15 mouse cellular contexts compared by ENCODE assay signal in the genomic region with DNA sequence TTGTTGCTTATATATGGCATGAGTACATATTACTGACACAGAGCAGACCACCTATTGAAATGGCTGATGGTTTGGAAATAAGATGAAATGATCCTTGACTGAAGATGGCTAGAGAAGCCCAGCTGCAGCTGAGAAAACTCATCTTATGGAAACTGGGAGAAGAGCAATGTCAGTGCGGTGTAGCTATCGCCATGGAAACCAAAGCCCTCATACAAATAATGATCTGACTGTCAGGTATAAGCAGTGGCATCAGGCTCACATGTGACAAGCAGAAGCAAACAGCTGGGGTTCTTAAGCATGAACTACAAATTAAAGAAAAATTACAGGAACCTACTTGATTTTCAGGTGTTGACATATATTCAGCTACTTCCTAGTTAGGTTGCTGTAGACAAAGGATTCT.
DNase-seq lines count a peak whose midpoint lies in the region; ATAC-seq and TF ChIP-seq lines count a peak whose summit lies in the region.
"Had no signal": no experiment of that assay in that cellular context is flagged by ENCODE, and none has a peak within 500 bp of the region (broad histone marks: within the 10 kb centered on the region; RNA-seq: fewer than 3 reads in every experiment).

No protein-coding gene starts in this region.

- peak; percentile 23 for DNase-seq in forebrain, postnatal 0 days
- peak; percentile 12 for DNase-seq in retina, postnatal 1 day
- DNase-seq in lung, adult 18-20 months = no peak
- DNase-seq in stomach, postnatal 0 days (ENCODE audit: low spot score) = no peak
- DNase-seq: cerebellum, postnatal 14 days; heart, postnatal 4 days; thymus, postnatal 4 days had no signal

- no peaks in the 10 kb centered on the region for H3K4me1 ChIP-seq in neural tube, embryonic 12.5 days
- no peaks in the 10 kb centered on the region for H3K4me1 ChIP-seq in neural tube, embryonic 15.5 days
- no peaks in the 10 kb centered on the region for H3K4me1 ChIP-seq in forebrain, postnatal 0 days (ENCODE audit: insufficient read depth)
- H3K4me1 ChIP-seq in midbrain, embryonic 12.5 days = no peaks in the 10 kb centered on the region
- no peaks in the 10 kb centered on the region for H3K4me1 ChIP-seq in stomach, postnatal 0 days (replicated peaks; ENCODE audit: control insufficient read depth, insufficient read depth)
- H3K4me1 ChIP-seq: liver, embryonic 12.5 days; lung, embryonic 15.5 days had no signal

- no peaks in the 10 kb centered on the region for H3K36me3 ChIP-seq in neural tube, embryonic 12.5 days
- H3K36me3 ChIP-seq in neural tube, embryonic 15.5 days = no peaks in the 10 kb centered on the region
- H3K36me3 ChIP-seq in forebrain, postnatal 0 days (ENCODE audit: insufficient read depth) = no peaks in the 10 kb centered on the region
- H3K36me3 ChIP-seq in midbrain, embryonic 12.5 days = no peaks in the 10 kb centered on the region
- no peaks in the 10 kb centered on the region for H3K36me3 ChIP-seq in stomach, postnatal 0 days (ENCODE audit: control insufficient read depth, insufficient read depth, low read length)
- H3K36me3 ChIP-seq: liver, embryonic 12.5 days; lung, embryonic 15.5 days had no signal

- WGBS in neural tube, embryonic 12.5 days = 73% methylated on average over 2 of the region's 2 CpGs
- WGBS in neural tube, embryonic 15.5 days = 58% methylated on average over 2 of the region's 2 CpGs
- WGBS in forebrain, postnatal 0 days = 66% methylated on average over 2 of the region's 2 CpGs
- WGBS in midbrain, embryonic 12.5 days = 73% methylated on average over 2 of the region's 2 CpGs
- WGBS in stomach, postnatal 0 days = 89% methylated on average over 2 of the region's 2 CpGs

- H3K4me2 ChIP-seq in neural tube, embryonic 12.5 days (replicated peaks) = no peak overlapping the region
- no peak overlapping the region for H3K4me2 ChIP-seq in neural tube, embryonic 15.5 days
- H3K4me2 ChIP-seq in forebrain, postnatal 0 days (ENCODE audit: low read depth) = no peak overlapping the region
- H3K4me2 ChIP-seq in midbrain, embryonic 12.5 days (replicated peaks) = no peak overlapping the region
- no peak overlapping the region for H3K4me2 ChIP-seq in stomach, postnatal 0 days (replicated peaks; ENCODE audit: low read depth)
- H3K4me2 ChIP-seq: liver, embryonic 12.5 days; lung, embryonic 15.5 days had no signal

- no peak for TF ChIP-seq CTCF in forebrain, postnatal 0 days (IDR thresholded peaks at IDR 0.05; ENCODE audit: low read depth)
- no peak for TF ChIP-seq CTCF in stomach, postnatal 0 days (IDR thresholded peaks at IDR 0.05; ENCODE audit: low read depth)

- no peak overlapping the region for H3K27ac ChIP-seq in neural tube, embryonic 12.5 days
- no peak overlapping the region for H3K27ac ChIP-seq in neural tube, embryonic 15.5 days (replicated peaks)
- H3K27ac ChIP-seq in forebrain, postnatal 0 days (ENCODE audit: low read depth, low read length) = no peak overlapping the region
- H3K27ac ChIP-seq in midbrain, embryonic 12.5 days (replicated peaks) = no peak overlapping the region
- no peak overlapping the region for H3K27ac ChIP-seq in stomach, postnatal 0 days (replicated peaks)
- H3K27ac ChIP-seq: kidney, postnatal 0 days; liver, embryonic 12.5 days; lung, embryonic 15.5 days had no signal

- H3K27me3 ChIP-seq in neural tube, embryonic 12.5 days (replicated peaks) = no peaks in the 10 kb centered on the region
- H3K27me3 ChIP-seq in neural tube, embryonic 15.5 days (replicated peaks) = no peaks in the 10 kb centered on the region
- H3K27me3 ChIP-seq in forebrain, postnatal 0 days (ENCODE audit: insufficient read depth, low read length) = no peaks in the 10 kb centered on the region
- H3K27me3 ChIP-seq in midbrain, embryonic 12.5 days = no peaks in the 10 kb centered on the region
- no peaks in the 10 kb centered on the region for H3K27me3 ChIP-seq in stomach, postnatal 0 days (ENCODE audit: control insufficient read depth, insufficient read depth, low read length)
- H3K27me3 ChIP-seq: liver, embryonic 12.5 days; lung, embryonic 15.5 days had no signal

- no peak overlapping the region for H3K9ac ChIP-seq in neural tube, embryonic 12.5 days
- no peak overlapping the region for H3K9ac ChIP-seq in neural tube, embryonic 15.5 days (replicated peaks)
- H3K9ac ChIP-seq in forebrain, postnatal 0 days = no peak overlapping the region
- no peak overlapping the region for H3K9ac ChIP-seq in midbrain, embryonic 12.5 days (replicated peaks)
- H3K9ac ChIP-seq in stomach, postnatal 0 days (ENCODE audit: low read length) = no peak overlapping the region
- H3K9ac ChIP-seq: liver, embryonic 12.5 days; lung, embryonic 15.5 days had no signal

- H3K9me3 ChIP-seq in neural tube, embryonic 12.5 days = no peaks in the 10 kb centered on the region
- no peaks in the 10 kb centered on the region for H3K9me3 ChIP-seq in neural tube, embryonic 15.5 days (replicated peaks)
- no peaks in the 10 kb centered on the region for H3K9me3 ChIP-seq in forebrain, postnatal 0 days (ENCODE audit: low read length)
- H3K9me3 ChIP-seq in midbrain, embryonic 12.5 days = no peaks in the 10 kb centered on the region
- H3K9me3 ChIP-seq in stomach, postnatal 0 days (ENCODE audit: control insufficient read depth, low read length) = no peaks in the 10 kb centered on the region
- H3K9me3 ChIP-seq: liver, embryonic 12.5 days; lung, embryonic 15.5 days had no signal

- no peak for TF ChIP-seq EP300 in stomach, postnatal 0 days (optimal IDR thresholded peaks at IDR 0.05)

- peak; percentile 65; the same call in 1 of the 2 replicates for ATAC-seq in neural tube, embryonic 12.5 days (ENCODE audit: low FRiP score, low read depth)
- ATAC-seq in neural tube, embryonic 15.5 days (ENCODE audit: low FRiP score) = no peak
- ATAC-seq in forebrain, postnatal 0 days = peak; percentile 58; the same call in 1 of the 2 replicates
- ATAC-seq in midbrain, embryonic 12.5 days (ENCODE audit: low FRiP score, low read depth) = peak; percentile 56
- ATAC-seq in stomach, postnatal 0 days (ENCODE audit: low FRiP score, low TSS enrichment) = no peak
- ATAC-seq: intestine, postnatal 0 days; liver, embryonic 12.5 days had no signal

- no peak overlapping the region for H3K4me3 ChIP-seq in neural tube, embryonic 12.5 days
- H3K4me3 ChIP-seq in neural tube, embryonic 15.5 days (replicated peaks) = no peak overlapping the region
- no peak overlapping the region for H3K4me3 ChIP-seq in forebrain, postnatal 0 days (ENCODE audit: low read depth, low read length)
- no peak overlapping the region for H3K4me3 ChIP-seq in midbrain, embryonic 12.5 days
- H3K4me3 ChIP-seq in stomach, postnatal 0 days (ENCODE audit: low read depth, low read length) = no peak overlapping the region
- H3K4me3 ChIP-seq: erythroblast, embryonic 14.5 days; liver, embryonic 12.5 days; lung, embryonic 15.5 days had no signal

Comparison
In these comparisons a context has a peak if more than half of its experiments do, and no peak if none do; other contexts are left out.
1. ATAC-seq: peak in neural tube, embryonic 12.5 days (single experiment), forebrain, postnatal 0 days (single experiment) and midbrain, embryonic 12.5 days (single experiment); none in neural tube, embryonic 15.5 days (single experiment) and stomach, postnatal 0 days (single experiment).
2. DNase-seq: peak in forebrain, postnatal 0 days (single experiment) and retina, postnatal 1 day (single experiment); none in lung, adult 18-20 months (0 of 2) and stomach, postnatal 0 days (single experiment).